Mouse (Mus musculus): ENCODE measurements around the gene Ncoa7.

DNA sequence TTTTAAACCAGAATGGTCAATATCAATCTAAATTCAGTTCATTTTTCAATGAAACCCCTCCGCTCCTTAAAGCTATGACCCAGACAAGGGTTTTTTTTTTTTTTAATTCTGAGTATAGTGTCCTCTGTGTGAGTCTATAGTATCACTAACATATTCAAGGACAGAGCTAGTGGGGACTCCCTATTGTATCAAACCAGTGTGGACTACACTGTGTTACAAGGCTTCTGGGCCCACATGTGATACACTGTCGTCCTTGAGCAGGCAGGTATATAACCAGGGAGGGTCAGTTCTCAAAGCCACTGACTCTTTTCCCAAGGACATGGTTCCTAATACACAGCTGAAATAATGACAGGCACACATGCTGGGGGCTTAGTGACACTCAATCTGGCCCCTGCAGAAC, 27.1 kb downstream of the Ncoa7 start:
- no peak for TF ChIP-seq CTCF (IDR thresholded peaks at IDR 0.05)
- no peak for TF ChIP-seq POLR2A (IDR thresholded peaks at IDR 0.05; ENCODE audit: insufficient read depth, low read depth, low read length)
- no peak for TF ChIP-seq EP300 (IDR thresholded peaks at IDR 0.05; ENCODE audit: insufficient read depth, low read depth, low read length)

Measured in heart, adult 2 months (tissue).